Mouse (Mus musculus) left cerebral cortex, adult 18-20 months (tissue): ENCODE measurements at regions not wholly inside any gene's neighbourhood (a gene's known extent, or its start where the extent isn't known, plus 50 kb on each side); places are given as distances from the start of the nearest gene placed in this dataset.

Source experiments
- DNase-seq, 2 experiments: peaks; one replicate each; pipeline ENCODE4 v3.0.0; 2021 to 2022; ENCODE audit warnings: low spot score in 2 of 2, mixed read lengths in 1 of 2

DNA sequence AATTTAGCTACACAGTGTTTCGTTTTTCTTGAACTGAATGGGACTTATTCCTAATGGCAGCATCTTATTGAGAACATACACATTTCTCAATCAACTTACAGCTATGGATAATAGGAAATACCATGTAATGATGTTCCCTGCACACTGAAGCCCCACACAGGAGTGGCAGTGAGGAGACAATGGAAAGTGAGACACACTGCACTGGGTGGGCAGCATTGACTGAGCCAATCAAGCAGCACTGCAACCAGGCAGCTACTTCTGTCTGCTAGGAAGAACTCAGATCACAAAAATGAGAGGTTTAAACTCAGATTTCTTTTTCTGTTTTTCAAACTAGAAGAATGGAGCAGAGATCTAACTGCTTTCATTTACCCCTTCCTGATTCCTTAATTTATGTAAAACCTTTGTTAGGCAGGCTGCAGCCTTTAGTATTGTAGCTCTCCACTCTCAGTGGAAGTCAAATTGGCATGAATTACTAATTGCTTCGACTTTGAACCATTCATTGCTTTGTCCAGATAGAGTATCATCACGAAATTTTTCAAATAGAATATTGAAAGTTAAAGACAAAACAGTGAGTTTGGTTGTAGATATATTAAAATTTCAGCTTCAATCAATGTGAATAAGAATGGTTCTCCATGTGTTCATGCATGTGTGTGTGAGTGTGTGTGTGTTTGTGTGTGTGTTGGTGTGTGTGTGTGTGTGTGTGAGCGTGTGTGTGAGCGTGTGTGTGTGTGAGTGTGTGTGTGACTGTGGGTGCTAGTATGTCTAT, 590.9 kb downstream of the Ttll7 start:
- no peak for DNase-seq

GRCm38 (mm10) chr3:147443691-147443960, 591.5 kb downstream of the Ttll7 start:
- no peak for DNase-seq

DNA sequence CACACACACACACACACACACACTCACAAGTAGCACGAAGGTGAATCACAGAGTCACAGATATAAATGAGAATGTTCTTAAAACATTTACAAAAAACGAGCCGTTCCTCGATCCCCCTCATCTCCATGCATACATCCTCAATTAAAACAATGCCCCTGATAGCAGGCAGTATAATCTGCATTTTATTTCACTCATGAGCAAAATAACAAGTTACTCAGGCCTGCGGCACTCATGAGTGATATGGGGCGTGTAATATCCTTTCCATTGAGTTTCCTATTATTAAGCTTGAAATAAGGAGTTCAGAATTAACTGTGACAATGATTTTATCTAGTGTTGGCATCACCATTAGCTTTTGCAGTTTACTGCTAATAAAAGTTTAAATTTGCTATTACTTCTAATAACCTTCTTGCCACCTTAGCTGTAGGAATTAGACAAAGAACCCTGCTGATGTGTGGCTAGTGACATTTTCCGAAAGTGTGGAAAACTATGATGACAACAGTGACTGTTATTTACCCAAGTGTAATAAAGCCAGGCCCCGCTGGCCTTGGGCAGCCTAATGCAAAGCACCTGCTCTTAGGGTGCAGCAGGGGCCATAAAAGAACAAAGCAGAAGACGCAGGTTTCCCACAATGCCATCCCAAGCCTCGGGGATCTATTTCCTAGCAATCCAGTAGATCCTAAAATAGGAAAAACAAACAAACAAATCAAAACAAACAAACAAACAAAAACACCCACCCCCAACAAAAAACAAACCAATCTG, 592.0 kb downstream of the Ttll7 start:
- no peak for DNase-seq

DNA sequence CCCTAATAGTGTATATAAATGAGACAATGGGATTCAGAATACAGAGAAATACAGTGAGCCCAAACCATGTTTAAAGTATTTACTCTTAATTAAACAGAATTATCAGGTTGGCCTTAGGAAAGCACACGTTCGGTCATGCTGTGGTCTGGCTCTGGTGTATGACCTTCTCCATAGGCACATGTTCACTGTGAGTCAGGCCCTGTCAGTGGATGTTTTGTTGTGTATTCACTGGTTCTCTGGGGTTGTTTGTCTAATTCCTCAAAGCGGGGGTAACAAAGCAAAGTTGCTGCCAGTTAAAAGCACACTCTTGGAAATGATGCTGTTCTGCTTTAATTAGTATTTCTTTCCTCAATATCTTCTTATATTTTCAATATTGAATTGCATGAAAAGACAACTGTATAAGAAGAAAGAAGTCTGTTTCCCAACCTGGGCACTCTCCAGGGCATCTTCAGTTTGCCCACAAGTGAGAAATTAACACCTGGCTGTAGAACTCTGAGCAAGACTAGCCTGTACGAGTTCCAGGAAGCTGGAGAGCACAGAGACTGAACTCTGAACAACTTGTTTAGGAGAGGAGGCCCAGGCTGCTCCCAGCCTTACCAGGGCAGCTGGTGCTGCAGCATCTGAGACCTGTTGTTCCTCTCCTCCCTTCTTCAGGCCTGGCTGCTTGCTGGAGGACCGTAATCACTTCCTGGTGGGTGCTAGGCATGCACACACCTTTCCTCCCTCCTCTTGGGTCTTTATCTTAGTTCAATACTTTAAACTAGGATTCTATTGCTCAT, 593.1 kb downstream of the Ttll7 start:
- no peak for DNase-seq

DNA sequence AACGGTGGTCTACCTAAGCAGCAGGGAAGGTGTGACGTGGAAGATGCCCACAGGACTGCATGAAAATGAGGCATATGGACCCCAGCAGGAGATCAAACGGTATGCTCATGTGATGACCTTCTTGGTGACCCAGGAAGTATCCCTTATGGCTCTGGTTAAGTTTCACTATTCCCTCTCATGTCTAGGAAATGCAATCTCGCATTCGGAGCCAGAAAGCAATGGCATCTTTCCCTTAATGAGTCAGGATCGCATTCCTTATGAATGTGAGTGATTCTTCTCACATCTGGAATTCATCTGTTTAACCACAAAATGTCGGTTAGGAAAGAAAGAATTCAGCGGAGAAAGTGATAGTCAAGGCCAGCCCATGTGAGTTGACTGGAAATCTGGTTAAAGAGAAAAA, 593.7 kb downstream of the Ttll7 start:
- DNase-seq: no peak

DNA sequence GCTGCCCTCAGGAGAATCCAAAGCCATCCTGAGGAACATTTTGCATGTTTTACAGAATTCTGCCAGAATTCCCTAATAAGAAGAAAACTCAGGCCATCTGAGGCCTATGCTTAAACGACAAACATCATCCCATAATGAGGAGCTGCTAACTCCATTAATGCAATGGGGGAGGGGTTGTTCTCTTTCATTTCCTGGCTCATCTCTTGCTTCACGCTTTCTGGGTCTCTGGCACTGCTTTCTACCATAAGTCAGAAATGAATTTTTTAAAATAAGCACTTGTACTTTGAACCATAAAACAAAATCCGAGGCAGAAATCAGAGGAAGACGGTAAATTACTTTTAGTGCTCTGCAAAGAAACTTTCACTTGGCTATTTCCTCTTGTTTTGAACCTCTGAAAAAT, 600.0 kb downstream of the Ttll7 start:
- no peak for DNase-seq

- no peak for DNase-seq
Observed at GRCm38 (mm10) chr3:147455383-147455782, 603.2 kb downstream of the Ttll7 start.

GRCm38 (mm10) chr3:147456294-147456693, 604.1 kb downstream of the Ttll7 start:
- no peak for DNase-seq

GRCm38 (mm10) chr3:147458115-147458514, 605.9 kb downstream of the Ttll7 start:
- no peak for DNase-seq

- DNase-seq: no peak
Observed at GRCm38 (mm10) chr3:147479890-147480289, 627.7 kb downstream of the Ttll7 start.
